Mouse (Mus musculus): ENCODE measurements around the gene Col8a2. TPM values are rescaled to one million over a fixed set of nuclear protein-coding genes. Genes with fewer than 3 reads are reported as not detected.

The Col8a2 gene
- polyA plus RNA-seq, 1 experiment: not detected

GRCm38 (mm10) chr4:126251655-126252254, 34.8 kb upstream of the Col8a2 start:
- H3K4me3 ChIP-seq (replicated peaks): no peak overlapping the region
- no peak for TF ChIP-seq GATA1 (IDR thresholded peaks at IDR 0.05; ENCODE audit: low read length)
- no peak for TF ChIP-seq TAL1 (IDR thresholded peaks at IDR 0.05; ENCODE audit: low read length)
- H3K36me3 ChIP-seq (ENCODE audit: control insufficient read depth): no peaks in the 10 kb centered on the region; the same call in 1 of the 2 replicates
- H3K27me3 ChIP-seq (ENCODE audit: control insufficient read depth): peaks cover 28% of the 10 kb centered on the region
- peaks cover 47% of the 10 kb centered on the region for H3K4me1 ChIP-seq (ENCODE audit: control insufficient read depth)
- H3K9me3 ChIP-seq (ENCODE audit: control insufficient read depth, low read length): no peaks in the 10 kb centered on the region

- TF ChIP-seq GATA1 (IDR thresholded peaks at IDR 0.05; ENCODE audit: low read length): no peak
- Histone ChIP-seq H3K9me3 (ENCODE audit: control insufficient read depth, low read length) (no peaks in the 10 kb centered on the region), H3K4me1 (ENCODE audit: control insufficient read depth) (peaks cover 56% of the 10 kb centered on the region), H3K4me3 (replicated peaks) (no peak overlapping the region), H3K36me3 (ENCODE audit: control insufficient read depth) (no peaks in the 10 kb centered on the region; the same call in 1 of the 2 replicates), H3K27me3 (ENCODE audit: control insufficient read depth) (peaks cover 37% of the 10 kb centered on the region)
These were observed 34.0 kb upstream of the Col8a2 start for GRCm38 (mm10) chr4:126252411-126253237.

- peaks cover 48% of the 10 kb centered on the region for H3K27me3 ChIP-seq (ENCODE audit: control insufficient read depth)
- TF ChIP-seq TAL1 (IDR thresholded peaks at IDR 0.05; ENCODE audit: low read length) (no peak), GATA1 (IDR thresholded peaks at IDR 0.05; ENCODE audit: low read length) (no peak)
- H3K9me3 ChIP-seq (ENCODE audit: control insufficient read depth, low read length): no peaks in the 10 kb centered on the region
- H3K36me3 ChIP-seq (ENCODE audit: control insufficient read depth): no peaks in the 10 kb centered on the region; the same call in 1 of the 2 replicates
- peaks cover 58% of the 10 kb centered on the region for H3K4me1 ChIP-seq (ENCODE audit: control insufficient read depth)
- no peak overlapping the region for H3K4me3 ChIP-seq (replicated peaks)
These were observed 32.8 kb upstream of the Col8a2 start for GRCm38 (mm10) chr4:126253637-126254272.

GRCm38 (mm10) chr4:126254315-126255112, 32.1 kb upstream of the Col8a2 start:
- Histone ChIP-seq H3K9me3 (ENCODE audit: control insufficient read depth, low read length) (no peaks in the 10 kb centered on the region), H3K4me1 (ENCODE audit: control insufficient read depth) (peaks cover 61% of the 10 kb centered on the region), H3K4me3 (replicated peaks) (peak overlapping the region; percentile 79), H3K27me3 (ENCODE audit: control insufficient read depth) (peaks cover 56% of the 10 kb centered on the region), H3K36me3 (ENCODE audit: control insufficient read depth) (no peaks in the 10 kb centered on the region; the same call in 1 of the 2 replicates)
- no peak for TF ChIP-seq GATA1 (IDR thresholded peaks at IDR 0.05; ENCODE audit: low read length)

- Histone ChIP-seq H3K4me1 (ENCODE audit: control insufficient read depth) (peaks cover 68% of the 10 kb centered on the region), H3K36me3 (ENCODE audit: control insufficient read depth) (no peaks in the 10 kb centered on the region; the same call in 1 of the 2 replicates), H3K27me3 (ENCODE audit: control insufficient read depth) (peaks cover 64% of the 10 kb centered on the region), H3K4me3 (replicated peaks) (peak overlapping the region; percentile 79), H3K9me3 (ENCODE audit: control insufficient read depth, low read length) (no peaks in the 10 kb centered on the region)
- TF ChIP-seq TAL1 (IDR thresholded peaks at IDR 0.05; ENCODE audit: low read length) (no peak), GATA1 (IDR thresholded peaks at IDR 0.05; ENCODE audit: low read length) (no peak)
These were observed 31.2 kb upstream of the Col8a2 start for GRCm38 (mm10) chr4:126255113-126256001.

- Histone ChIP-seq H3K4me1 (ENCODE audit: control insufficient read depth) (peaks cover 75% of the 10 kb centered on the region), H3K9me3 (ENCODE audit: control insufficient read depth, low read length) (no peaks in the 10 kb centered on the region), H3K4me3 (replicated peaks) (peak within 1 kb of the TSS; percentile 79), H3K36me3 (ENCODE audit: control insufficient read depth) (no peaks in the 10 kb centered on the region), H3K27me3 (ENCODE audit: control insufficient read depth) (peaks cover 66% of the 10 kb centered on the region)
- TF ChIP-seq TAL1 (IDR thresholded peaks at IDR 0.05; ENCODE audit: low read length) (no peak), GATA1 (IDR thresholded peaks at IDR 0.05; ENCODE audit: low read length) (no peak)
These were observed 30.3 kb upstream of the Col8a2 start, which contains the start of gene Map7d1 for GRCm38 (mm10) chr4:126256131-126256791. Gene Map7d1 (minus strand): TSS chr4:126256343.

- Histone ChIP-seq H3K27me3 (ENCODE audit: control insufficient read depth) (peaks cover 66% of the 10 kb centered on the region), H3K4me1 (ENCODE audit: control insufficient read depth) (peaks cover 76% of the 10 kb centered on the region), H3K9me3 (ENCODE audit: control insufficient read depth, low read length) (no peaks in the 10 kb centered on the region), H3K4me3 (replicated peaks) (peak overlapping the region; percentile 79), H3K36me3 (ENCODE audit: control insufficient read depth) (no peaks in the 10 kb centered on the region)
- TF ChIP-seq TAL1 (IDR thresholded peaks at IDR 0.05; ENCODE audit: low read length) (no peak), GATA1 (IDR thresholded peaks at IDR 0.05; ENCODE audit: low read length) (no peak)
These were observed 29.4 kb upstream of the Col8a2 start for GRCm38 (mm10) chr4:126256967-126257881.
